Mouse (Mus musculus): Measurements from ENCODE around the gene Tmem256. TPM values are rescaled to one million over a fixed set of nuclear protein-coding genes. Genes with fewer than 3 reads are reported as not detected.

Gene Tmem256
- polyA plus RNA-seq, 1 experiment from 2014 or later: 354 TPM

DNA sequence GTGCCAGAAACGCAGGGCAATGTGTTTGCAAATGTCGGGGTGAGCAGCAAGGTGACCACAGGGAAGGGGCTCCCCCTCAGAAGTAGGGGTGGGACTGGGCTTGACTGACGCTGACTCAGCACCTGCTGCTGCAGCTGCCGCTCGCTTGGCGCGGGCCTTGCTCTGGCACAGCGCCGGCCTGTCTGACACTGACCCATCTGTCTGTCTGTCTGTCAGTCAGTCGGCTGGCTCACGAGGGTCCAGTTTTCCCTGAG is 38.2 kb upstream of the Tmem256 start:
- Histone ChIP-seq H3K27ac (ENCODE audit: low read depth, low read length) (peak overlapping the region; percentile 70; the same call in 1 of the 2 replicates), H3K36me3 (ENCODE audit: control insufficient read depth, insufficient read depth, low read length) (no peaks in the 10 kb centered on the region), H3K4me3 (ENCODE audit: low read length) (peak overlapping the region; percentile 48), H3K4me1 (ENCODE audit: control insufficient read depth, insufficient read depth, low read length) (peaks cover 46% of the 10 kb centered on the region), H3K4me2 (replicated peaks; ENCODE audit: low read depth, low read length) (peak overlapping the region; percentile 94), H3K9ac (ENCODE audit: low read depth, low read length) (0 out of 2 replicates have a peak overlapping the region, but pooled peaks have one; percentile 76), H3K27me3 (ENCODE audit: control insufficient read depth, insufficient read depth, low read length) (peaks cover 37% of the 10 kb centered on the region), H3K9me3 (ENCODE audit: control insufficient read depth, low read length) (no peaks in the 10 kb centered on the region)
- WGBS: under 1% methylated on average over 11 of the region's 11 CpGs
- ATAC-seq (ENCODE audit: low FRiP score, low TSS enrichment): peak; percentile 0; the same call in 1 of the 2 replicates

DNA sequence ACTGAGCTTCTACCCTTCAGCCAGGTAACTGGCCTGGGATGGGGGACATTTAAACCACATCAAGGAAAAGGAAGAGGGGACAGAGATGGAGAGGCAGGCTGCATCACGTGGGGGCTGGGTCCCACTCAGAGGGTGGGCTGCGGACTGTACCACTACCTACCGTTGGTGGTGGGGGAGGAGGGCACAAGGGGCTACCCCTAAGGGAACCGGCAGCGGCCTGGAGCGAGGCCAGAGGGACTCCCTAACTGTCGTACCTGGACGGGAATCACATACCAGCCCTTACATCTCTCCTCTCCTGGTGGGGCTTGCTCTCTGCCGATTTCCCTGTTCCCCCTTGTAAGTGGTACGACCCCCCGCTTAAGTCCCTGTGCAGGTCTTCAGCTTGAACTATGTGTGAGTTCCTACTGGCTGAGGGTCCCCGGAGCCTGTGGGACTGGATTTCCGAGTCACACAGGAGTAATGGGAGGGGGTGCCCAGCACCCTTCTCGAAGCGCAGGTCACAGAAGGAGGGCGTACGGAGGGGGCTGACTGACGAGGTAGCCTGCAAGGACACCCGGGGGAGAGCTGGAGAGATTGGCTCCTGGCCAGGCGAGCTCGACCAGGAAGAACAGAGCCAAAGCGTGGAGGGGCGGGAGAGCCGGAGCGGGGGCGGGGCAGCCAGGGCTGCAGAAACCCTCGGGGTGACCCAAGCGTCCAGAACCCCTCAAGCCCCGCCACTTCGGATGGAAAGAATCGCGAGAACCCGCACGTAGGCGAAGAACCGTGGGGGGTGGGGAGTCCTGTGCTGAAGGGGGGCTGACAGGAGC is 37.7 kb upstream of the Tmem256 start:
- peaks cover 41% of the 10 kb centered on the region for H3K27me3 ChIP-seq (ENCODE audit: control insufficient read depth, insufficient read depth, low read length)
- no peaks in the 10 kb centered on the region for H3K9me3 ChIP-seq (ENCODE audit: control insufficient read depth, low read length)
- H3K4me3 ChIP-seq (ENCODE audit: low read length): peak overlapping the region; percentile 48
- peak; percentile 58 for ATAC-seq (ENCODE audit: low FRiP score, low TSS enrichment)
- H3K9ac ChIP-seq (ENCODE audit: low read depth, low read length): peak overlapping the region; percentile 76
- peak overlapping the region; percentile 70 for H3K27ac ChIP-seq (ENCODE audit: low read depth, low read length)
- H3K4me2 ChIP-seq (replicated peaks; ENCODE audit: low read depth, low read length): peak overlapping the region; percentile 94
- under 1% methylated on average over 36 of the region's 36 CpGs for WGBS
- peaks cover 46% of the 10 kb centered on the region for H3K4me1 ChIP-seq (ENCODE audit: control insufficient read depth, insufficient read depth, low read length)
- no peaks in the 10 kb centered on the region for H3K36me3 ChIP-seq (ENCODE audit: control insufficient read depth, insufficient read depth, low read length)

DNA sequence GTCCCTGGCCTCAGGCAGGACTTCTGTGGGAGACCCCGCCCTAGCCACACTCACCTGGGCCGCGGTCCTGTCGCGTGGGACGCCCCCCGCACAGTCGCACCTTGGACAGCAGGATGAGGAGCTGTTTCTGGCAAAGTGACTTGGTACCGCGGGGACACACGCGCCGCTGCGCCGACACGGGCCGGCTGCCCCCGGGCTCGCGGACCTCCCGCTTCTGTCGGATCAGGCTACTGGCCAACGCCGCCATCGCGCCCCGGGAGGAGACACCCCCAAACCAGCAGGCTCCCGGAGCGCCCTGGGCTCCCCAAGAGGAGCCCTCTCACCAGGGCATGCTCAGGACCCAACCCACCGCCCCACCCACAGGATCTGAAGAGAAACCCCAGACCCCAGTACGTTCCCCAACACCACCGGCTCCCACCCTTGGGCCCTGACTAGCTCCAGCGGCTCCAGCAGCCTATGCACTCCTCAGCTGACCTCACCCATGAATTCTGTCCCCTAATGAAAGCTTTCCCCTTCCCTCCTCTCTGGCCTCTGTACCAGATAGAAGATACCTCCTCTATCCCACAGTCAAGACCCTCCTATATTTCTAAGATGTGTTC is 36.8 kb upstream of the Tmem256 start, which contains the start of gene Fgf11:
Gene Fgf11, minus strand, starts transcription at position 479 of the 599 bp plus-strand sequence.
- Histone ChIP-seq H3K9me3 (ENCODE audit: control insufficient read depth, low read length) (0 out of 2 replicates have a peak, but pooled peaks cover 1% of the 10 kb centered on the region), H3K4me2 (replicated peaks; ENCODE audit: low read depth, low read length) (peak within 1 kb of the TSS; percentile 94), H3K27ac (ENCODE audit: low read depth, low read length) (peak within 1 kb of the TSS; percentile 70), H3K36me3 (ENCODE audit: control insufficient read depth, insufficient read depth, low read length) (no peaks in the 10 kb centered on the region), H3K4me1 (ENCODE audit: control insufficient read depth, insufficient read depth, low read length) (peaks cover 46% of the 10 kb centered on the region), H3K4me3 (ENCODE audit: low read length) (peak within 1 kb of the TSS; percentile 48), H3K27me3 (ENCODE audit: control insufficient read depth, insufficient read depth, low read length) (peaks cover 40% of the 10 kb centered on the region), H3K9ac (ENCODE audit: low read depth, low read length) (peak within 1 kb of the TSS; percentile 76)
- ATAC-seq (ENCODE audit: low FRiP score, low TSS enrichment): no peak
- WGBS: under 1% methylated on average over 30 of the region's 33 CpGs

DNA sequence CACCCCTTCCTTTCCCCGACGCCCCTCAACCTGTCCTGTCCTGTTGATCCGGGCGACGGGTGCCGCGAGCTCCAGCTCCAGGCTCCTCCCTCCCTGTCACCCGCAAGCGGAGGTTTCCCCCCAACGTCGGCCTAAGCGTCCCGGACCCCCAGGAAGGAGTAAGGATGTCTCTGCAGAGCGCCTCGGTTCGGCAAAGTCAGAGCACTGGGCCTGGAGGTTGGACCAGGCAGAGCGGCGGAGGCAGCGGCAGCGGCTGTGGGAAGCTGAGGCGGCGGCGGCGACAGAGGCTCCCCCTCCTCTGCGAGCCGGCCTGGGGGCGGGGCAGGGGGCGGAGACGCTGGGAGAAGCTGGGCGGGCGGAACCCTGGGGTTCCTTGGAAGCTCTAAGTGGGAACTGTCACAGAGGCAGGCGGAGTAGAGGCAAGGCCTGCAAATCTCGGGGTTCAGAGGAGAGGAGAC is 35.6 kb upstream of the Tmem256 start:
- Histone ChIP-seq H3K27me3 (ENCODE audit: control insufficient read depth, insufficient read depth, low read length) (peaks cover 34% of the 10 kb centered on the region), H3K27ac (ENCODE audit: low read depth, low read length) (no peak overlapping the region), H3K9ac (ENCODE audit: low read depth, low read length) (peak overlapping the region; percentile 59), H3K4me1 (ENCODE audit: control insufficient read depth, insufficient read depth, low read length) (peaks cover 46% of the 10 kb centered on the region), H3K36me3 (ENCODE audit: control insufficient read depth, insufficient read depth, low read length) (no peaks in the 10 kb centered on the region), H3K4me2 (replicated peaks; ENCODE audit: low read depth, low read length) (peak overlapping the region; percentile 94), H3K9me3 (ENCODE audit: control insufficient read depth, low read length) (0 out of 2 replicates have a peak, but pooled peaks cover 3% of the 10 kb centered on the region), H3K4me3 (ENCODE audit: low read length) (peak overlapping the region; percentile 48)
- ATAC-seq (ENCODE audit: low FRiP score, low TSS enrichment): peak; percentile 8; the same call in 1 of the 2 replicates
- under 1% methylated on average over 28 of the region's 33 CpGs for WGBS

DNA sequence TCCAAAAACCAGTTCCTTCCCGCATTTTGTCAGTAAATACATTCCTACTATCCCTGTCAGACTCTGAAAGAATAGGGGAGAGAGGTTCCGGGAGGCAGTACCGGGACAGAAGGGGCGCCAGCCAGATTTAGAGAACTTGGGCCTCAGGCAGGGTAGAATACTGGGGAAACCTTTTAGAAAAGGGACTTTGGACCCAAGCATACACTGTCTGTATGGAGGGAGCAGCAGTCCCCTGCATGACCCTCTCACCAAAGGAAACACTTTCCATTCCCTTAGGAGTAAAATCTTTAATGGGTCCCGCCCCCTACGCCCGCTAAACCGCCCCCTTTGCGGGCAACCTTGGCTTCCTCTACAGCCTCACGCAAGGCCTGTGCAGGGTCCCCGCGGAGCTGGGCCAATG is 35.0 kb upstream of the Tmem256 start:
- no peak overlapping the region; the same call in 1 of the 2 replicates for H3K27ac ChIP-seq (ENCODE audit: low read depth, low read length)
- H3K9ac ChIP-seq (ENCODE audit: low read depth, low read length): peak overlapping the region; percentile 42
- WGBS: 3% methylated on average over 12 of the region's 12 CpGs
- H3K36me3 ChIP-seq (ENCODE audit: control insufficient read depth, insufficient read depth, low read length): no peaks in the 10 kb centered on the region
- peaks cover 34% of the 10 kb centered on the region for H3K27me3 ChIP-seq (ENCODE audit: control insufficient read depth, insufficient read depth, low read length)
- H3K9me3 ChIP-seq (ENCODE audit: control insufficient read depth, low read length): 0 out of 2 replicates have a peak, but pooled peaks cover 3% of the 10 kb centered on the region
- peak overlapping the region; percentile 48 for H3K4me3 ChIP-seq (ENCODE audit: low read length)
- peaks cover 46% of the 10 kb centered on the region for H3K4me1 ChIP-seq (ENCODE audit: control insufficient read depth, insufficient read depth, low read length)
- no peak for ATAC-seq (ENCODE audit: low FRiP score, low TSS enrichment)
- H3K4me2 ChIP-seq (replicated peaks; ENCODE audit: low read depth, low read length): peak overlapping the region; percentile 94

DNA sequence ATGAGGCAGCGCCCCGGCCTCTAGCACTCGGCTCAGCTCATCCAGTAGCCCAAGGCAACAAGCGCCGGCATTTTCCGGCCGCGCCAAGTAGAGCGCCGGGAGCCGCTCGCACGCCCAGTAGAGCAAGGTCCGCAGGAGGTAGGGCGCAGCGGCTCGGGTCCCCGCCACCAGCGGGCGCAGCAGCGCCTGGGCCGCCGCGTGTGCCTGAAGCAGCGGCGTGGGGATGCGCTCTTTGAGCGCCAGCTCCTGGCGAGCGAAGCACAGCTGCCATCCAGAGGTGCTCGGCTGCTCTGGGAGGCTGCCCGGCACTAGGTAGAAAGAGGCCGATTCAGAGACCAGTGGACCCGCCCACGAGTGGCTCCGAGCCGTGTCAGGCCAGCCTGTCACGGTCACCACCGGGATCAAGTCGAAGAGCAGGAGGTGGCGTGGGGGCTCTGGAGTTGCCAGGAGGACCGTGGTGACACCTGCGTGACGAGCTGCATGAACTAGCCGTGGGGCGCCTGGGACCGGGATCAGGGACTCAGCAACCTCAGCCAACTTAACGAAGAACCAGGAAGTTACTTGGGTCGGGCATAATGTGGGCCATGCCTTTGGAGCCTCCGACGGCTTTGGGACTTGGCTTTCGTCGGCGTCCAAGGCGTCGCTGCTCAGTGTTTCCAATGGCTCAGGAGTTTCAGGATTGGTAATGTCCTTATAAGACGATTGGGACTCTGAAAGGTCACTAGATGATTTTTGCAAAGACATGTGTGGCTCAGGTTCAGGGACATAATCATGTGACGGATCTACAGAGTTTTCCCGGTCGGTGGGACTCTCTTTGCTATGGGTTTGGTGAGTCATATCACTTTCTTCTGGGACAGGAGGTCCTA is 34.3 kb upstream of the Tmem256 start:
- H3K9ac ChIP-seq (ENCODE audit: low read depth, low read length): peak overlapping the region; percentile 43
- H3K4me1 ChIP-seq (ENCODE audit: control insufficient read depth, insufficient read depth, low read length): peaks cover 45% of the 10 kb centered on the region
- H3K27me3 ChIP-seq (ENCODE audit: control insufficient read depth, insufficient read depth, low read length): peaks cover 34% of the 10 kb centered on the region
- no peaks in the 10 kb centered on the region for H3K36me3 ChIP-seq (ENCODE audit: control insufficient read depth, insufficient read depth, low read length)
- H3K27ac ChIP-seq (ENCODE audit: low read depth, low read length): no peak overlapping the region; the same call in 1 of the 2 replicates
- 0 out of 2 replicates have a peak, but pooled peaks cover 3% of the 10 kb centered on the region for H3K9me3 ChIP-seq (ENCODE audit: control insufficient read depth, low read length)
- ATAC-seq (ENCODE audit: low FRiP score, low TSS enrichment): peak; percentile 48
- H3K4me2 ChIP-seq (replicated peaks; ENCODE audit: low read depth, low read length): peak overlapping the region; percentile 94
- H3K4me3 ChIP-seq (ENCODE audit: low read length): peak overlapping the region; percentile 48
- WGBS: 1% methylated on average over 60 of the region's 60 CpGs

DNA sequence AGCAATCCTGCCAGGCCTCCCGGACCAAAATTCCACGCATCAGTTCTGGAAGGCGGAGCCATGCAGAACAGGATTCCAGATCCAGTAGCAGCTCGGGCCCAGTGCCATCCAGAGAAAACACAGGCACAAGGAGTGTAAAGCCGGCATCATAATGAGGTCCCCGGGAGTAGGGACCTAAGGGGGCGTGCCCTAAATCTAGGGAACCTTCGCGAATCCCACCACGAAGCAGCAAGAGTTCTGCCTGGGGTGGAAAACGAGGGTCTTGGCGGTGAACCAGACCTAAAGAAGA is 33.7 kb upstream of the Tmem256 start:
- Histone ChIP-seq H3K27me3 (ENCODE audit: control insufficient read depth, insufficient read depth, low read length) (peaks cover 34% of the 10 kb centered on the region), H3K27ac (ENCODE audit: low read depth, low read length) (no peak overlapping the region), H3K9me3 (ENCODE audit: control insufficient read depth, low read length) (0 out of 2 replicates have a peak, but pooled peaks cover 3% of the 10 kb centered on the region), H3K4me2 (replicated peaks; ENCODE audit: low read depth, low read length) (peak overlapping the region; percentile 94), H3K4me3 (ENCODE audit: low read length) (peak overlapping the region; percentile 48), H3K4me1 (ENCODE audit: control insufficient read depth, insufficient read depth, low read length) (peaks cover 39% of the 10 kb centered on the region), H3K9ac (ENCODE audit: low read depth, low read length) (peak overlapping the region; percentile 43; the same call in 1 of the 2 replicates), H3K36me3 (ENCODE audit: control insufficient read depth, insufficient read depth, low read length) (no peaks in the 10 kb centered on the region)
- ATAC-seq (ENCODE audit: low FRiP score, low TSS enrichment): no peak
- 7% methylated on average over 12 of the region's 12 CpGs for whole genome bisulfite sequencing

DNA sequence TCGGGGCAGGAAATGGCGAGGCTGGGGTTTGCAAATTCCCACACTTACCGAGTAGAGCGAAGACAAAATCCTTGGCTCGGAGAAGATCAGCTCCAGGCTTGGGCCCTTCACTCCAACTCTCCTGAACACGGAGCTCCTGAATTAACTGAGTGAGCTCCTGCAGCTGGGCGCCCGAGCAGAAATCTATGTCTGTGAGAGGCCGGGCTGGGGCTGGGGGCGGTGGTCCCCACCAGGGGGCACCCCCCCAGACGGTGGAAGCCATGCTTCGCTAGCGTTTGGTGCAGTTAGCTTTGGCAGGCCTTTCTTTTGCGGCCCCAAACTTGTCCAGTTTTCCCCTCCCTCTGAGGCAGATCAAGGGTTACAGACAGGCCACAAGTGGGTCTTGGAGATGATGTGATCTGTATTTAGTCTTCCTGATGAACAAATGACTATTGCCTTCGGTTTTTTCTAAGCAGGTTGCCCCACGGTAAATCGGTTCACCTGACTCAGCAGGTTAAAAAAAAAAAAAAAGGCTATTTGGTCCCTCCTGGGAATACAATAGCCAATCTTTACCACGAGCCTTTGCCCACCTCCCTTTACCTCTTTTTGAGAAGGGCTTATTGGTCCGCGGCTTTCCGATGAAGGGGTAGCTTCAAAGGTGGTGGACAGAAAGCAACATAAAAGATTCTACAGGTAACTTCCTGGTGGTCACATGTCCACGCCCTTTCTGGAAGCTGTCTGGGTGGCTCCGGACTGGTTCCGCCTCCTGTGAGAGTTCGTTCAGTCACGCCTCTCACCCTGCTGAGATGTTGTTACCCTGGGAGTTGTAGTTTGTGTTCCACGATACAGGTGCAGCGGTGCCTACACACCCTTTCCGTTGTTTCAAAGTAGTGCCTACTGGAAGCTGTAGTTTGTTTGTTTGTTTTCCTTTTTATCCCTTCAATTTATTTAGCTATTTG is 33.1 kb upstream of the Tmem256 start, which contains the start of gene Tmem102:
Gene Tmem102, minus strand, starts transcription at position 653 of the 938 bp plus-strand sequence.
- no peak for ATAC-seq (ENCODE audit: low FRiP score, low TSS enrichment)
- peak within 1 kb of the TSS; percentile 43; the same call in 1 of the 2 replicates for H3K9ac ChIP-seq (ENCODE audit: low read depth, low read length)
- H3K4me1 ChIP-seq (ENCODE audit: control insufficient read depth, insufficient read depth, low read length): peaks cover 34% of the 10 kb centered on the region
- H3K4me3 ChIP-seq (ENCODE audit: low read length): peak within 1 kb of the TSS; percentile 48
- no peak within 1 kb of the TSS for H3K27ac ChIP-seq (ENCODE audit: low read depth, low read length)
- no peaks in the 10 kb centered on the region for H3K36me3 ChIP-seq (ENCODE audit: control insufficient read depth, insufficient read depth, low read length)
- H3K4me2 ChIP-seq (replicated peaks; ENCODE audit: low read depth, low read length): peak within 1 kb of the TSS; percentile 94
- 0 out of 2 replicates have a peak, but pooled peaks cover 3% of the 10 kb centered on the region for H3K9me3 ChIP-seq (ENCODE audit: control insufficient read depth, low read length)
- H3K27me3 ChIP-seq (ENCODE audit: control insufficient read depth, insufficient read depth, low read length): peaks cover 34% of the 10 kb centered on the region
- 7% methylated on average over 29 of the region's 29 CpGs for WGBS

Measured in kidney, embryonic 14.5 days (tissue).